Mouse (Mus musculus): ENCODE data around the gene Tubgcp6. TPM values are rescaled to one million over a fixed set of nuclear protein-coding genes. Genes with fewer than 3 reads are reported as not detected.

Tubgcp6 gene
- polyA plus RNA-seq (2012; rRNA removed) (12.0 and 13.6 TPM in 2 replicates), polyA plus RNA-seq (2014; fragmentation: Nextera tagmentation; extraction: Ambion mirVana) (6.3 and 7.7 TPM in 2 replicates)

DNA sequence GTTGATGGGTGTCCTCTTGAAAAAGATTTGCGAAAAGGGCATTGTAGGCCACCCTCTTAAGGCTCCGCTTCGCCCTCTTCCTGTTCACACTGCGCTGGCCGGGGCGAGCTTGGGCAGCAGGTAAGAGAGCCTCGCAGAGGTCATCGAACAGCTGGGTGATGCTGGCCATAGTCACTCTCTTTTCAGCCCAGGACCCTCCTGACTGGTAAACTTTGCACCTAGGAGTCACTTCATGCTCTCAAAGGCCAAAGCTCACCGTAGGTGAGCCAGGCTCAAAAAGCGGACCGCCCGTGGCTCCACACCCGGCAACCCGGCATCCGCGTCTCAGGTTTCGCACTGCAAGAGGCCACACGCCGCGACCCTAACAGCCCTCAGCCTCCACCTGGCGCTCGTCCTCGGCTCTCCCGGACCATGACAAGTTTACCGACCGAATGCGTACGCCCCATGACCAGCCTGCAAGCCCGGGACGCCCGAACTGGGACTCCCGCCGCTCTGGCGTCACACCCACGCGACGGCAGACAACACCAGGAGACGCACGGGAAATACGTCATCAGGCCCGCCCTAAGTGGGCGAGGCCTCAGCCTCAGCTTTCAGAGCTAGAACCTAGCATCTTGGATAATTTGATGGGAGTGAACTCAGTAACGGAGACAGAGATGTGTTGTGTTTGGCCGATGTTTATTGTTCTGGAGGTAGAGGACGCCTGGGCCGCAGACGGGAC lies at the start of gene Tubgcp6:
TSS of gene Tubgcp6 (minus strand) at position 464 of the 718 bp plus-strand sequence.
- H3K9me3 ChIP-seq (ENCODE audit: control insufficient read depth, low read length), result no peaks in the 10 kb centered on the region
- DNase-seq (ENCODE audit: low read depth in 3 of 3, low spot score in 3 of 3) (peak; percentile 91 to 93 (median 92)), ATAC-seq (ENCODE audit: insufficient read depth) (peak; percentile 90)
- peaks cover 11% of the 10 kb centered on the region for H3K36me3 ChIP-seq (replicated peaks; ENCODE audit: control insufficient read depth, insufficient read depth, low read depth)
- H3K4me1 ChIP-seq (replicated peaks; ENCODE audit: control insufficient read depth in 2 of 2, insufficient read depth in 2 of 2, low read length in 1 of 2), result peaks cover 13 to 21% of the 10 kb centered on the region in 2 experiments
- no peaks in the 10 kb centered on the region for H3K27me3 ChIP-seq (ENCODE audit: control insufficient read depth, insufficient read depth, low read length)
- TF ChIP-seq EP300 (IDR thresholded peaks at IDR 0.05; ENCODE audit: low read depth) (no peak), CTCF (IDR thresholded peaks at IDR 0.05; ENCODE audit: low read depth) (0 out of 2 replicates have a peak, but pooled peaks have one; percentile 2)
- H3K9ac ChIP-seq (replicated peaks), result peak within 1 kb of the TSS; percentile 89
- peak within 1 kb of the TSS; percentile 91 for H3K4me2 ChIP-seq (ENCODE audit: low read depth)
- peak within 1 kb of the TSS; percentile 59 for H3K27ac ChIP-seq
- WGBS (ENCODE audit: insufficient replicate concordance), result under 1% methylated on average over 47 of the region's 47 CpGs
- H3K4me3 ChIP-seq (ENCODE audit: insufficient read depth in 1 of 2, low read depth in 2 of 2, low read length in 2 of 2), result peak within 1 kb of the TSS; percentile 90 to 95

DNA sequence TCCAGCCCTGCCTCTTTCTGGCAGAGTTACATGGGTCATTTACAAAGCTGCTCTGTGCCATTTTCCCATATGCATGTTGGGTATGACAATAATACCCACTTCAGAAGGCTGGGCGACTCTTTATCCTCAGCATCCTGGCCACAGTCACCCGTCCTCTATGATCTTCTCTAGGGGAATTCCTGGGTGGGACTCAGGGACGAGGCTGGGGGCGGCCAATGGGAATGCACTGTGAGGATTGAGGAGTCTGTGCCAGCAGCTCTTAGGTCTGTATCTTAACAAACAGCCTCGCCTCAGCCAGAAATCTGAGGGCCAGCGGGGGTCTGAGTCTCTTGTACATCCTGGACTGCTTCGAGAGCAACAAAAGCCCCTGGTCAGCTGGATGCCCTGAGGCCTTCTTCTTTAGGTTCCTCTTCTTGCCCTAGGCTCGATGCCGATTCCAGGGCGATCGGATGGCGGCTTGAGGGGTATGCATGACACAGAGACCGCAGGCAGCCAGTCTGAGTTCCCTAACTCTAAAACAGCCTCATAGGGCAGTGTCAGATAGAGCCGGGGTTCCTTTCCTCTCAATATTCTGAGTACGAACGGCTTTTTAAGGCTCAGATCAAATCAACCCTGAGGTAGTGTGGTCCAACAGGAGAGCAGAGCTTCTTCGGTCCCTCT lies 49.5 kb upstream of the Tubgcp6 start:
- H3K4me3 ChIP-seq (ENCODE audit: insufficient read depth in 1 of 2, low read depth in 2 of 2, low read length in 2 of 2), result peak overlapping the region; percentile 38 to 55
- WGBS (ENCODE audit: insufficient replicate concordance), result 31% methylated on average over 17 of the region's 17 CpGs
- H3K9ac ChIP-seq (replicated peaks), result no peak overlapping the region; the same call in 1 of the 2 replicates
- TF ChIP-seq EP300 (IDR thresholded peaks at IDR 0.05; ENCODE audit: low read depth) (no peak), CTCF (IDR thresholded peaks at IDR 0.05; ENCODE audit: low read depth) (no peak)
- peaks cover 22% of the 10 kb centered on the region for H3K27me3 ChIP-seq (ENCODE audit: control insufficient read depth, insufficient read depth, low read length)
- H3K36me3 ChIP-seq (replicated peaks; ENCODE audit: control insufficient read depth, insufficient read depth, low read depth), result no peaks in the 10 kb centered on the region
- H3K4me1 ChIP-seq (replicated peaks; ENCODE audit: control insufficient read depth in 2 of 2, insufficient read depth in 2 of 2, low read length in 1 of 2), result peaks cover 0 to 27% of the 10 kb centered on the region in 2 experiments; a peak in 3 of 4 replicates
- DNase-seq (ENCODE audit: low read depth in 3 of 3, low spot score in 3 of 3) (no peak), ATAC-seq (ENCODE audit: insufficient read depth) (no peak)
- H3K9me3 ChIP-seq (ENCODE audit: control insufficient read depth, low read length), result no peaks in the 10 kb centered on the region
- H3K4me2 ChIP-seq (ENCODE audit: low read depth), result peak overlapping the region; percentile 68
- H3K27ac ChIP-seq, result no peak overlapping the region

DNA sequence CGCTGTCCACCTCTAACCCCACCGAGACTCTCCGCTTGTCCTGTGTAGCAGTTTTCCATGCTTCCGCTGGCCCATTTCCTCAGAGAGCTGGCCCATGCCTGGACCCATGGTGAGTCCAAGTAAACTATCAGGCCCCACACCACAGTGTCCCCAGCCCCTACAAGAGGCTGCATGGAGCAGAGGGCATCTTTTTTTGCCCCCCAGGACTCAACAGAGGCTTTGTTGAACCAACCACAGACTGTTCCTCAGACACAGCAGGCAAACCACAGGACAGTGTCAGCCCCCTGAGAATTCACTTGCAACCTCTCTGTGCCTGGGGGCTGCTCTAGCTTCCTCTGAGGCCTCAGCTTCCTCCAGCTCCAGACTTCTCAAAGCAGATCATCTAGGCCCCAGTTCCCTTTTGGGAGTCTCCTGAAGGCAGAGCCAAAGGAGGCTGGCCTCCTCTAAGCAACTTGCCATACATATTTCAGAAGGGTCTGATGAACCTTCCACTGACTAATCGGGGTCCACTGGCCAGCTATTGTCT lies 48.7 kb upstream of the Tubgcp6 start:
- H3K27ac ChIP-seq, result no peak overlapping the region
- H3K27me3 ChIP-seq (ENCODE audit: control insufficient read depth, insufficient read depth, low read length), result peaks cover 22% of the 10 kb centered on the region
- H3K9ac ChIP-seq (replicated peaks), result no peak overlapping the region
- H3K4me2 ChIP-seq (ENCODE audit: low read depth), result no peak overlapping the region
- ATAC-seq (ENCODE audit: insufficient read depth) (no peak), DNase-seq (ENCODE audit: low read depth in 3 of 3, low spot score in 3 of 3) (no peak)
- H3K4me3 ChIP-seq (ENCODE audit: insufficient read depth in 1 of 2, low read depth in 2 of 2, low read length in 2 of 2), result no peak overlapping the region
- 70% methylated on average over 5 of the region's 5 CpGs for WGBS (ENCODE audit: insufficient replicate concordance)
- TF ChIP-seq CTCF (IDR thresholded peaks at IDR 0.05; ENCODE audit: low read depth), result no peak
- no peak for TF ChIP-seq EP300 (IDR thresholded peaks at IDR 0.05; ENCODE audit: low read depth)
- H3K36me3 ChIP-seq (replicated peaks; ENCODE audit: control insufficient read depth, insufficient read depth, low read depth), result no peaks in the 10 kb centered on the region
- H3K4me1 ChIP-seq (replicated peaks; ENCODE audit: control insufficient read depth in 2 of 2, insufficient read depth in 2 of 2, low read length in 1 of 2), result peaks cover 0 to 19% of the 10 kb centered on the region in 2 experiments; a peak in 3 of 4 replicates
- no peaks in the 10 kb centered on the region for H3K9me3 ChIP-seq (ENCODE audit: control insufficient read depth, low read length)

DNA sequence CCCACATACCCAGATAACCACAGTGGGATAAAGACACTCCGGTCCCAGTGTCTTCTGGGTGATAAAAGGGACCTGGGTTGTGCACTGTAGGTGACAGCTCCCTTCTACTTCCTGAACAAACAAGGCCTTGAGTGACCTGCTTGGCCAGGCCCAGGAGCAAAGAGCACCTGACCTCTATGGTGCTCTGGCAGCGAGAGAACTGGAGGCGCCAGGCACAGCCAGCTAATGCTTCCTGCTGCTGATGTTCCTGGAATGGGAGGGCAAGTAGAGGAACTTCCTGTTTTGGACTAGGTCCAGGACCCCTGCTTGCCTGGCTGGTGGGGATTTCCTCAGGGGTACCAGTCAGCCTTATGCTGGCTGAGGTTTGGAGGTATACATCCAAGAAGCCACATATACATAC lies 47.2 kb upstream of the Tubgcp6 start:
- no peak overlapping the region for H3K4me2 ChIP-seq (ENCODE audit: low read depth)
- no peak overlapping the region for H3K9ac ChIP-seq (replicated peaks)

More for the DNA sequence above, 47.2 kb upstream of the Tubgcp6 start:
- no peaks in the 10 kb centered on the region; the same call in 1 of the 2 replicates for H3K36me3 ChIP-seq (replicated peaks; ENCODE audit: control insufficient read depth, insufficient read depth, low read depth)
- DNase-seq (ENCODE audit: low read depth in 3 of 3, low spot score in 3 of 3), result no peak
- peaks cover 0 to 13% of the 10 kb centered on the region in 2 experiments; a peak in 2 of 4 replicates for H3K4me1 ChIP-seq (replicated peaks; ENCODE audit: control insufficient read depth in 2 of 2, insufficient read depth in 2 of 2, low read length in 1 of 2)
- ATAC-seq (ENCODE audit: insufficient read depth), result peak; percentile 24; the same call in 1 of the 2 replicates
- no peak overlapping the region for H3K4me3 ChIP-seq (ENCODE audit: insufficient read depth in 1 of 2, low read depth in 2 of 2, low read length in 2 of 2)
- H3K27me3 ChIP-seq (ENCODE audit: control insufficient read depth, insufficient read depth, low read length), result peaks cover 22% of the 10 kb centered on the region
- TF ChIP-seq CTCF (IDR thresholded peaks at IDR 0.05; ENCODE audit: low read depth) (no peak), EP300 (IDR thresholded peaks at IDR 0.05; ENCODE audit: low read depth) (no peak)
- no peak overlapping the region for H3K27ac ChIP-seq
- 27% methylated on average over 3 of the region's 3 CpGs for WGBS (ENCODE audit: insufficient replicate concordance)
- H3K9me3 ChIP-seq (ENCODE audit: control insufficient read depth, low read length), result no peaks in the 10 kb centered on the region

Data from liver, embryonic 14.5 days (tissue).